Mouse (Mus musculus): ENCODE measurements around the gene Adamtsl2.
A peak's percentile ranks its signal among the peaks of the same experiment; 100 is the strongest.

Gene Adamtsl2

GRCm38 (mm10) chr2:27120241-27120641 is 41.1 kb downstream of the Adamtsl2 start:
- DNase-seq: peak in 1 of 2 experiments; percentile 22

- peak; percentile 47 to 62 for DNase-seq
Measured at GRCm38 (mm10) chr2:27121626-27122355, 42.6 kb downstream of the Adamtsl2 start.

GRCm38 (mm10) chr2:27122578-27122977 is 43.4 kb downstream of the Adamtsl2 start:
- no peak for DNase-seq

- DNase-seq: no peak
Measured at GRCm38 (mm10) chr2:27123121-27123520, 43.9 kb downstream of the Adamtsl2 start.

- peak; percentile 40 to 62 for DNase-seq
Measured at GRCm38 (mm10) chr2:27125979-27126378, 46.8 kb downstream of the Adamtsl2 start.

- no peak for DNase-seq
Measured at GRCm38 (mm10) chr2:27126496-27126895, 47.3 kb downstream of the Adamtsl2 start.

GRCm38 (mm10) chr2:27128990-27129389 is 49.8 kb downstream of the Adamtsl2 start:
- DNase-seq: no peak

- peak in 1 of 2 experiments; percentile 25 for DNase-seq
Measured at GRCm38 (mm10) chr2:27135935-27136334, 56.8 kb downstream of the Adamtsl2 start.

GRCm38 (mm10) chr2:27136336-27136735 is 57.2 kb downstream of the Adamtsl2 start:
- DNase-seq: no peak

GRCm38 (mm10) chr2:27136789-27137188 is 57.6 kb downstream of the Adamtsl2 start:
- DNase-seq: no peak

GRCm38 (mm10) chr2:27138356-27138755 is 59.2 kb downstream of the Adamtsl2 start:
- DNase-seq: no peak

GRCm38 (mm10) chr2:27141950-27142693 is 62.9 kb downstream of the Adamtsl2 start, which contains the start of gene Fam163b:
Gene Fam163b, minus strand, starts transcription at chr2:27142491.
- DNase-seq: peak; percentile 32 to 42

- no peak for DNase-seq
Measured at GRCm38 (mm10) chr2:27144957-27145356, 65.8 kb downstream of the Adamtsl2 start.

- DNase-seq: no peak
Measured at GRCm38 (mm10) chr2:27146840-27147239, 67.7 kb downstream of the Adamtsl2 start.

- DNase-seq: no peak
Measured at GRCm38 (mm10) chr2:27149457-27149856, 70.3 kb downstream of the Adamtsl2 start.

GRCm38 (mm10) chr2:27154466-27155185 is 75.4 kb downstream of the Adamtsl2 start:
- DNase-seq: peak in 1 of 2 experiments; percentile 29

GRCm38 (mm10) chr2:27156596-27156995 is 77.4 kb downstream of the Adamtsl2 start:
- no peak for DNase-seq

All from cerebellum, postnatal 25 days (tissue).